Mouse (Mus musculus) heart, embryonic 13.5 days (tissue): ENCODE results near the gene Heatr5a. TPM values are rescaled to one million over a fixed set of nuclear protein-coding genes. Genes with fewer than 3 reads are reported as not detected.

Experiments used
- ATAC-seq: fragments of 200-750 bp; cut with Nextera tagmentation; 2 replicates; pipeline ENCODE4 v1.8.0; 2017; ENCODE audit warnings: moderate TSS enrichment; ENCODE audit not compliant: insufficient number of reproducible peaks, low FRiP score, low TSS enrichment; ENCODE audit errors: extremely low read depth
- H3K27ac ChIP-seq: fragments of 300-500 bp; sonication (generic); replicated peaks from 2 replicates; pipeline ENCODE4 v1.5.1; 2015; ENCODE audit warnings: moderate library complexity, mild to moderate bottlenecking, inconsistent platforms
- H3K27me3 ChIP-seq: fragments of 300-500 bp; sonication (generic); replicated peaks from 2 replicates; pipeline ENCODE4 v1.6.1; 2015; ENCODE audit warnings: mild to moderate bottlenecking, inconsistent platforms
- H3K36me3 ChIP-seq: fragments of 300-500 bp; sonication (generic); 2 replicates; pipeline ENCODE4 v1.6.1; 2015; ENCODE audit warnings: mild to moderate bottlenecking, inconsistent platforms
- H3K4me1 ChIP-seq: fragments of 300-500 bp; sonication (generic); 2 replicates; pipeline ENCODE4 v1.6.1; 2015; ENCODE audit warnings: inconsistent platforms
- H3K4me2 ChIP-seq: fragments of 300-500 bp; sonication (generic); 2 replicates; pipeline ENCODE4 v1.6.1; 2015; ENCODE audit warnings: inconsistent platforms, mild to moderate bottlenecking, moderate library complexity
- H3K4me3 ChIP-seq: fragments of 300-500 bp; sonication (generic); 2 replicates; pipeline ENCODE4 v1.5.1; 2015; ENCODE audit warnings: moderate library complexity, mild to moderate bottlenecking, inconsistent platforms
- H3K9ac ChIP-seq: fragments of 300-500 bp; sonication (generic); 2 replicates; pipeline ENCODE4 v1.6.1; 2015; ENCODE audit warnings: inconsistent platforms, mild to moderate bottlenecking, moderate library complexity
- H3K9me3 ChIP-seq: fragments of 300-500 bp; sonication (generic); 2 replicates; pipeline ENCODE4 v1.6.1; 2016; ENCODE audit warnings: inconsistent platforms
- WGBS: fragments of 180-500 bp; shearing (Covaris S2); methylation state at CpG from one replicate; pipeline ENCODE4 v1.1.7; 2015; ENCODE audit warnings: mixed read lengths; 5-methylcytosine and 5-hydroxymethylcytosine counted together
- polyA plus RNA-seq: library from polyadenylated mRNA; unstranded; fragments of >200 nt; fragmentation: Nextera tagmentation; extraction: Ambion mirVana; gene quantifications from 2 replicates; pipeline ENCODE4 v1.2.1, GENCODE M21; 2015

Heatr5a gene
- polyA plus RNA-seq, 1 experiment from 2014 or later: 7.5 TPM

- no peak for ATAC-seq
- Histone ChIP-seq H3K4me2 (no peak overlapping the region), H3K4me1 (no peaks in the 10 kb centered on the region), H3K36me3 (no peaks in the 10 kb centered on the region), H3K9ac (no peak overlapping the region), H3K27ac (no peak overlapping the region), H3K9me3 (no peaks in the 10 kb centered on the region), H3K4me3 (no peak overlapping the region), H3K27me3 (no peaks in the 10 kb centered on the region)
- 46% methylated on average over 8 of the region's 8 CpGs for WGBS
These were observed 114.3 kb downstream of the Heatr5a start for GRCm38 (mm10) chr12:51856768-51857295.

GRCm38 (mm10) chr12:51855872-51856271 lies 115.2 kb downstream of the Heatr5a start:
- no peak overlapping the region for H3K4me3 ChIP-seq
- no peak overlapping the region for H3K27ac ChIP-seq
- H3K27me3 ChIP-seq: no peaks in the 10 kb centered on the region
- no peaks in the 10 kb centered on the region for H3K4me1 ChIP-seq
- no peaks in the 10 kb centered on the region for H3K9me3 ChIP-seq
- no peak overlapping the region for H3K4me2 ChIP-seq
- 77% methylated on average over 2 of the region's 2 CpGs for WGBS
- H3K36me3 ChIP-seq: no peaks in the 10 kb centered on the region
- no peak for ATAC-seq
- no peak overlapping the region for H3K9ac ChIP-seq

GRCm38 (mm10) chr12:51855453-51855852 lies 115.7 kb downstream of the Heatr5a start:
- no peak for ATAC-seq
- Histone ChIP-seq H3K27ac (no peak overlapping the region), H3K4me3 (no peak overlapping the region), H3K9ac (no peak overlapping the region), H3K9me3 (no peaks in the 10 kb centered on the region), H3K4me1 (no peaks in the 10 kb centered on the region), H3K4me2 (no peak overlapping the region), H3K36me3 (no peaks in the 10 kb centered on the region), H3K27me3 (no peaks in the 10 kb centered on the region)
- 57% methylated on average over 7 of the region's 7 CpGs for WGBS

GRCm38 (mm10) chr12:51851617-51852016 lies 119.5 kb downstream of the Heatr5a start:
- no peaks in the 10 kb centered on the region for H3K27me3 ChIP-seq
- H3K27ac ChIP-seq: peak overlapping the region; percentile 42; the same call in 1 of the 2 replicates
- H3K4me1 ChIP-seq: no peaks in the 10 kb centered on the region
- H3K36me3 ChIP-seq: no peaks in the 10 kb centered on the region
- 55% methylated on average over 4 of the region's 4 CpGs for WGBS
- no peaks in the 10 kb centered on the region for H3K9me3 ChIP-seq
- peak overlapping the region; percentile 38; the same call in 1 of the 2 replicates for H3K4me2 ChIP-seq
- ATAC-seq: no peak
- H3K4me3 ChIP-seq: no peak overlapping the region
- no peak overlapping the region for H3K9ac ChIP-seq

GRCm38 (mm10) chr12:51851155-51851554 lies 120.0 kb downstream of the Heatr5a start:
- H3K4me3 ChIP-seq: no peak overlapping the region
- no peaks in the 10 kb centered on the region for H3K27me3 ChIP-seq
- no peaks in the 10 kb centered on the region for H3K36me3 ChIP-seq
- 83% methylated on average over 3 of the region's 3 CpGs for WGBS
- peak overlapping the region; percentile 38; the same call in 1 of the 2 replicates for H3K4me2 ChIP-seq
- no peaks in the 10 kb centered on the region for H3K4me1 ChIP-seq
- ATAC-seq: no peak
- H3K27ac ChIP-seq: peak overlapping the region; percentile 42; the same call in 1 of the 2 replicates
- no peak overlapping the region for H3K9ac ChIP-seq
- no peaks in the 10 kb centered on the region for H3K9me3 ChIP-seq

GRCm38 (mm10) chr12:51850339-51850738 lies 120.8 kb downstream of the Heatr5a start:
- H3K4me1 ChIP-seq: peaks cover 2% of the 10 kb centered on the region; the same call in 1 of the 2 replicates
- H3K27me3 ChIP-seq: no peaks in the 10 kb centered on the region
- no peak overlapping the region for H3K4me3 ChIP-seq
- WGBS: 74% methylated on average over 4 of the region's 4 CpGs
- ATAC-seq: no peak
- H3K27ac ChIP-seq: no peak overlapping the region
- H3K9ac ChIP-seq: no peak overlapping the region
- no peaks in the 10 kb centered on the region for H3K36me3 ChIP-seq
- H3K9me3 ChIP-seq: no peaks in the 10 kb centered on the region
- H3K4me2 ChIP-seq: peak overlapping the region; percentile 24; the same call in 1 of the 2 replicates

GRCm38 (mm10) chr12:51849902-51850301 lies 121.2 kb downstream of the Heatr5a start:
- 57% methylated on average over 2 of the region's 2 CpGs for WGBS
- ATAC-seq: no peak

GRCm38 (mm10) chr12:51847953-51848680 lies 123.0 kb downstream of the Heatr5a start:
- H3K4me2 ChIP-seq: no peak overlapping the region
- peaks cover 18% of the 10 kb centered on the region for H3K4me1 ChIP-seq
- WGBS: 76% methylated on average over 9 of the region's 9 CpGs
- H3K9me3 ChIP-seq: no peaks in the 10 kb centered on the region
- H3K27ac ChIP-seq: no peak overlapping the region
- H3K4me3 ChIP-seq: no peak overlapping the region
- ATAC-seq: no peak
- H3K36me3 ChIP-seq: no peaks in the 10 kb centered on the region
- no peak overlapping the region for H3K9ac ChIP-seq
- no peaks in the 10 kb centered on the region for H3K27me3 ChIP-seq

More at GRCm38 (mm10) chr12:51849902-51850301, 121.2 kb downstream of the Heatr5a start:
- peak overlapping the region; percentile 24; the same call in 1 of the 2 replicates for H3K4me2 ChIP-seq
- no peaks in the 10 kb centered on the region for H3K27me3 ChIP-seq
- H3K9me3 ChIP-seq: no peaks in the 10 kb centered on the region
- no peak overlapping the region for H3K9ac ChIP-seq
- H3K4me3 ChIP-seq: no peak overlapping the region
- H3K36me3 ChIP-seq: no peaks in the 10 kb centered on the region
- no peak overlapping the region for H3K27ac ChIP-seq
- peaks cover 4% of the 10 kb centered on the region; the same call in 1 of the 2 replicates for H3K4me1 ChIP-seq

- H3K9me3 ChIP-seq: no peaks in the 10 kb centered on the region
- H3K27ac ChIP-seq: peak overlapping the region; percentile 95; the same call in 1 of the 2 replicates
- peak; percentile 22; the same call in 1 of the 2 replicates for ATAC-seq
- H3K36me3 ChIP-seq: no peaks in the 10 kb centered on the region
- no peaks in the 10 kb centered on the region for H3K27me3 ChIP-seq
- H3K9ac ChIP-seq: no peak overlapping the region; the same call in 1 of the 2 replicates
- H3K4me1 ChIP-seq: peaks cover 23% of the 10 kb centered on the region
- H3K4me2 ChIP-seq: peak overlapping the region; percentile 78
- WGBS: 26% methylated on average over 1 of the region's 1 CpGs
- H3K4me3 ChIP-seq: peak overlapping the region; percentile 68
These were observed 125.9 kb downstream of the Heatr5a start for GRCm38 (mm10) chr12:51845261-51845660.

GRCm38 (mm10) chr12:51844771-51845256 lies 126.3 kb downstream of the Heatr5a start:
- Histone ChIP-seq H3K27me3 (no peaks in the 10 kb centered on the region), H3K4me3 (peak overlapping the region; percentile 68), H3K9me3 (no peaks in the 10 kb centered on the region), H3K27ac (peak overlapping the region; percentile 95), H3K4me2 (peak overlapping the region; percentile 78), H3K36me3 (no peaks in the 10 kb centered on the region), H3K9ac (peak overlapping the region; percentile 86), H3K4me1 (peaks cover 23% of the 10 kb centered on the region)
- ATAC-seq: peak; percentile 93
- WGBS: 0% methylated on average over 17 of the region's 17 CpGs

- H3K9me3 ChIP-seq: no peaks in the 10 kb centered on the region
- 25% methylated on average over 15 of the region's 15 CpGs for whole genome bisulfite sequencing
- no peaks in the 10 kb centered on the region for H3K27me3 ChIP-seq
- H3K4me1 ChIP-seq: peaks cover 23% of the 10 kb centered on the region
- no peaks in the 10 kb centered on the region for H3K36me3 ChIP-seq
- peak overlapping the region; percentile 78 for H3K4me2 ChIP-seq
- H3K9ac ChIP-seq: peak overlapping the region; percentile 86
- peak overlapping the region; percentile 95 for H3K27ac ChIP-seq
- peak overlapping the region; percentile 68 for H3K4me3 ChIP-seq
- no peak for ATAC-seq
These were observed 127.3 kb downstream of the Heatr5a start for GRCm38 (mm10) chr12:51843576-51844520.
